Mouse (Mus musculus): ENCODE measurements around the gene Agap1. TPM values are rescaled to one million over a fixed set of nuclear protein-coding genes. Genes with fewer than 3 reads are reported as not detected.

Gene Agap1
- polyA plus RNA-seq (2015; fragmentation: Nextera tagmentation; extraction: Ambion mirVana), result 7.2 and 10.3 TPM in 2 replicates

- Histone ChIP-seq H3K27me3 (no peaks in the 10 kb centered on the region), H3K4me2 (peak within 1 kb of the TSS; percentile 98), H3K9me3 (replicated peaks) (no peaks in the 10 kb centered on the region), H3K9ac (peak within 1 kb of the TSS; percentile 83), H3K36me3 (no peaks in the 10 kb centered on the region), H3K4me3 (peak within 1 kb of the TSS; percentile 87), H3K4me1 (replicated peaks) (peaks cover 25% of the 10 kb centered on the region), H3K27ac (peak within 1 kb of the TSS; percentile 89)
- ATAC-seq (replicated peaks; ENCODE audit: insufficient number of reproducible peaks, insufficient read depth, low FRiP score, low read depth), result peak; percentile 95
- WGBS, result under 1% methylated on average over 118 of the region's 118 CpGs
These were observed at the start of gene Agap1 for GRCm38 (mm10) chr1:89454196-89455123. TSS of gene Agap1 (plus strand) at chr1:89454806.

- 78% methylated on average over 6 of the region's 6 CpGs for WGBS
- no peaks in the 10 kb centered on the region for H3K4me1 ChIP-seq (replicated peaks)
- no peak overlapping the region for H3K4me2 ChIP-seq
- ATAC-seq (replicated peaks; ENCODE audit: insufficient number of reproducible peaks, insufficient read depth, low FRiP score, low read depth), result no peak
- H3K4me3 ChIP-seq, result no peak overlapping the region
- no peaks in the 10 kb centered on the region for H3K27me3 ChIP-seq
- no peaks in the 10 kb centered on the region for H3K36me3 ChIP-seq
- no peak overlapping the region for H3K9ac ChIP-seq
- H3K27ac ChIP-seq, result no peak overlapping the region
- no peaks in the 10 kb centered on the region for H3K9me3 ChIP-seq (replicated peaks)
These were observed 48.6 kb upstream of the Agap1 start for GRCm38 (mm10) chr1:89405991-89406390.

- Histone ChIP-seq H3K4me1 (replicated peaks) (no peaks in the 10 kb centered on the region), H3K4me2 (no peak overlapping the region), H3K36me3 (no peaks in the 10 kb centered on the region), H3K27ac (no peak overlapping the region), H3K4me3 (no peak overlapping the region), H3K27me3 (no peaks in the 10 kb centered on the region), H3K9me3 (replicated peaks) (no peaks in the 10 kb centered on the region), H3K9ac (no peak overlapping the region)
- ATAC-seq (replicated peaks; ENCODE audit: insufficient number of reproducible peaks, insufficient read depth, low FRiP score, low read depth), result no peak
- 77% methylated on average over 8 of the region's 8 CpGs for WGBS
These were observed 46.6 kb upstream of the Agap1 start for GRCm38 (mm10) chr1:89407986-89408385.

GRCm38 (mm10) chr1:89413122-89413521, 41.5 kb upstream of the Agap1 start:
- Histone ChIP-seq H3K27me3 (no peaks in the 10 kb centered on the region), H3K4me1 (replicated peaks) (no peaks in the 10 kb centered on the region), H3K27ac (no peak overlapping the region), H3K36me3 (no peaks in the 10 kb centered on the region), H3K4me3 (no peak overlapping the region), H3K9me3 (replicated peaks) (no peaks in the 10 kb centered on the region), H3K9ac (no peak overlapping the region), H3K4me2 (no peak overlapping the region)
- WGBS, result 66% methylated on average over 2 of the region's 2 CpGs
- no peak for ATAC-seq (replicated peaks; ENCODE audit: insufficient number of reproducible peaks, insufficient read depth, low FRiP score, low read depth)

GRCm38 (mm10) chr1:89414563-89414962, 40.0 kb upstream of the Agap1 start:
- Histone ChIP-seq H3K27me3 (no peaks in the 10 kb centered on the region), H3K9me3 (replicated peaks) (no peaks in the 10 kb centered on the region), H3K9ac (no peak overlapping the region), H3K27ac (no peak overlapping the region), H3K4me2 (no peak overlapping the region), H3K4me1 (replicated peaks) (no peaks in the 10 kb centered on the region), H3K36me3 (no peaks in the 10 kb centered on the region), H3K4me3 (no peak overlapping the region)
- ATAC-seq (replicated peaks; ENCODE audit: insufficient number of reproducible peaks, insufficient read depth, low FRiP score, low read depth), result no peak
- WGBS, result 71% methylated on average over 9 of the region's 9 CpGs

GRCm38 (mm10) chr1:89416929-89417328, 37.7 kb upstream of the Agap1 start:
- Histone ChIP-seq H3K27ac (no peak overlapping the region), H3K9ac (no peak overlapping the region), H3K4me2 (no peak overlapping the region), H3K9me3 (replicated peaks) (no peaks in the 10 kb centered on the region), H3K36me3 (no peaks in the 10 kb centered on the region), H3K4me3 (no peak overlapping the region), H3K27me3 (no peaks in the 10 kb centered on the region), H3K4me1 (replicated peaks) (no peaks in the 10 kb centered on the region)
- ATAC-seq (replicated peaks; ENCODE audit: insufficient number of reproducible peaks, insufficient read depth, low FRiP score, low read depth), result no peak
- 32% methylated on average over 5 of the region's 5 CpGs for WGBS

- H3K36me3 ChIP-seq, result no peaks in the 10 kb centered on the region
- H3K27ac ChIP-seq, result peak overlapping the region; percentile 20
- H3K9me3 ChIP-seq (replicated peaks), result no peaks in the 10 kb centered on the region
- no peak overlapping the region for H3K4me3 ChIP-seq
- no peak overlapping the region for H3K4me2 ChIP-seq
- no peak overlapping the region for H3K9ac ChIP-seq
- peaks cover 6% of the 10 kb centered on the region; the same call in 1 of the 2 replicates for H3K4me1 ChIP-seq (replicated peaks)
- no peak for ATAC-seq (replicated peaks; ENCODE audit: insufficient number of reproducible peaks, insufficient read depth, low FRiP score, low read depth)
- H3K27me3 ChIP-seq, result no peaks in the 10 kb centered on the region
- WGBS, result 52% methylated on average over 11 of the region's 11 CpGs
These were observed 34.0 kb upstream of the Agap1 start for GRCm38 (mm10) chr1:89420642-89421041.

- peak overlapping the region; percentile 20; the same call in 1 of the 2 replicates for H3K27ac ChIP-seq
- H3K9me3 ChIP-seq (replicated peaks), result no peaks in the 10 kb centered on the region
- no peaks in the 10 kb centered on the region for H3K27me3 ChIP-seq
- 57% methylated on average over 4 of the region's 4 CpGs for WGBS
- H3K4me1 ChIP-seq (replicated peaks), result peaks cover 6% of the 10 kb centered on the region; the same call in 1 of the 2 replicates
- H3K9ac ChIP-seq, result no peak overlapping the region
- H3K4me3 ChIP-seq, result no peak overlapping the region
- no peaks in the 10 kb centered on the region for H3K36me3 ChIP-seq
- ATAC-seq (replicated peaks; ENCODE audit: insufficient number of reproducible peaks, insufficient read depth, low FRiP score, low read depth), result no peak
- no peak overlapping the region for H3K4me2 ChIP-seq
These were observed 33.2 kb upstream of the Agap1 start for GRCm38 (mm10) chr1:89421401-89421800.

GRCm38 (mm10) chr1:89424563-89424962, 30.0 kb upstream of the Agap1 start:
- no peak overlapping the region for H3K27ac ChIP-seq
- 49% methylated on average over 6 of the region's 6 CpGs for WGBS
- ATAC-seq (replicated peaks; ENCODE audit: insufficient number of reproducible peaks, insufficient read depth, low FRiP score, low read depth), result no peak

GRCm38 (mm10) chr1:89426137-89426536, 28.5 kb upstream of the Agap1 start:
- peaks cover 6% of the 10 kb centered on the region; the same call in 1 of the 2 replicates for H3K4me1 ChIP-seq (replicated peaks)
- no peaks in the 10 kb centered on the region for H3K9me3 ChIP-seq (replicated peaks)
- no peak overlapping the region for H3K4me3 ChIP-seq
- H3K27me3 ChIP-seq, result no peaks in the 10 kb centered on the region
- no peaks in the 10 kb centered on the region for H3K36me3 ChIP-seq
- H3K4me2 ChIP-seq, result no peak overlapping the region
- WGBS, result 66% methylated on average over 8 of the region's 8 CpGs
- H3K27ac ChIP-seq, result no peak overlapping the region
- no peak for ATAC-seq (replicated peaks; ENCODE audit: insufficient number of reproducible peaks, insufficient read depth, low FRiP score, low read depth)
- no peak overlapping the region for H3K9ac ChIP-seq

More at GRCm38 (mm10) chr1:89424563-89424962, 30.0 kb upstream of the Agap1 start:
- Histone ChIP-seq H3K4me2 (no peak overlapping the region), H3K9me3 (replicated peaks) (no peaks in the 10 kb centered on the region), H3K9ac (no peak overlapping the region), H3K36me3 (no peaks in the 10 kb centered on the region), H3K4me1 (replicated peaks) (peaks cover 6% of the 10 kb centered on the region; the same call in 1 of the 2 replicates), H3K27me3 (no peaks in the 10 kb centered on the region), H3K4me3 (no peak overlapping the region)

GRCm38 (mm10) chr1:89428671-89429070, 25.9 kb upstream of the Agap1 start:
- no peaks in the 10 kb centered on the region for H3K36me3 ChIP-seq
- H3K27me3 ChIP-seq, result no peaks in the 10 kb centered on the region
- peak; percentile 59; the same call in 1 of the 2 replicates for ATAC-seq (replicated peaks; ENCODE audit: insufficient number of reproducible peaks, insufficient read depth, low FRiP score, low read depth)
- WGBS, result 44% methylated on average over 5 of the region's 5 CpGs
- H3K9ac ChIP-seq, result no peak overlapping the region
- H3K9me3 ChIP-seq (replicated peaks), result no peaks in the 10 kb centered on the region
- H3K4me2 ChIP-seq, result no peak overlapping the region
- no peak overlapping the region for H3K27ac ChIP-seq
- H3K4me3 ChIP-seq, result no peak overlapping the region
- H3K4me1 ChIP-seq (replicated peaks), result peaks cover 6% of the 10 kb centered on the region; the same call in 1 of the 2 replicates

Measured in heart, embryonic 15.5 days (tissue).